Comparison of ENCODE assay signal across 7 mouse cellular contexts in the genomic region with DNA sequence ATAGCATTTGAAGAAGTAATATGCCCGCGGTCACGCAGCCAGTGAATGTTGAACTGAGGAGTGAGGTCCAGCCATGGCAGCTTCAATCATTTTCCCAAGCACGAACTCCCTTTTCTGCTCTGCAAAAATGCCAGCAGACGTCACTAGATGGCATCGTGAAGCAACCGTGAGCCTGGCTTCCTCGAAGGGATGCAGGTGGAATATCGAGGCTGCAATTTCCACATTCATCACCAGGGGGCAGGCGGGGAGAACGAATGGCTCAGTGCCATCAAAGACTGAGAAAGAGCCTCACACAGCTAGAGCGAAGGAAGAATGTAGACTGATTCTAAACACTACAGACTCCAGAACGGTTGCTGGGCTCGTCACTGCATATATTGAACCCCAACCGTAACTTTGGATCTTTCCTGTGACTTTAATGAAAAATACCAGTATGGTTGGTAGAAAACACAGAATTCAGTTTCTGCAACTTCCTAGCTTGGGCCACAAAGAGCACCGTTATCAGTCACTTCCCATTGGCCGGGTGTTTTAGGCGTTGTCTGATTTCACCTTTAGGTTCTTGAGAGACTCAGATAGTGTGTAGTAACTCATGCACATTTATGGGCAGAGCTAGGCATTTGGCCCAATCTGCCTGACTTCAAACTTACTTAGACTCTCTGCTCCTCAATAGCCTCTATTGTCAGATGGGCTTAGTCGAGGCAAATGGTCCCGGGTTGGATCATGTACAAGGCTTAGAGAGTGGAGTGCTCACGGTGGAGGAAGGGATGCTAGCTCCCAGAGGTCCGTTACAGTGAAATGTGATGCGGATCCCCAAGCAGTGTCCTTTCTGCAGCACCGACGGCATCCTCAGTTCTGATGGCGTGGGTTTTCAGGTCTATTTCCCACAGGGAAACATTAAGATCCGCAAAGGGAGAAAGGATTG. TPM values are rescaled to one million over a fixed set of nuclear protein-coding genes. Genes with fewer than 3 reads are reported as not detected.
DNase-seq lines count a peak whose midpoint lies in the region; ATAC-seq and TF ChIP-seq lines count a peak whose summit lies in the region.

No protein-coding gene starts in this region.

- ATAC-seq in granulocyte monocyte progenitor cell, adult 5-6 weeks (replicated peaks; ENCODE audit: poor library complexity, severe bottlenecking): peak; percentile 99
- ATAC-seq in intestine, postnatal 0 days: peak; percentile 77
- peak; percentile 83 for ATAC-seq in midbrain, embryonic 13.5 days

- H3K4me3 ChIP-seq in embryonic facial prominence, embryonic 10.5 days: no peak overlapping the region
- no peak overlapping the region for H3K4me3 ChIP-seq in intestine, postnatal 0 days (ENCODE audit: low read depth, low read length)
- H3K4me3 ChIP-seq in midbrain, embryonic 13.5 days (replicated peaks): no peak overlapping the region

- intact Hi-C loops in left cerebral cortex, postnatal 36 days (cut with DNase I): loop anchor here (1.0 to 2.0 kb wide), 3 partner anchors 44 to 245 kb away; no protein-coding TSS in a partner anchor

- H3K9ac ChIP-seq in intestine, postnatal 0 days (ENCODE audit: low read depth, low read length): no peak overlapping the region
- H3K9ac ChIP-seq in midbrain, embryonic 13.5 days (replicated peaks): no peak overlapping the region

- H3K36me3 ChIP-seq in embryonic facial prominence, embryonic 10.5 days (replicated peaks): no peaks in the 10 kb centered on the region
- H3K36me3 ChIP-seq in intestine, postnatal 0 days (ENCODE audit: control insufficient read depth, insufficient read depth): no peaks in the 10 kb centered on the region
- H3K36me3 ChIP-seq in midbrain, embryonic 13.5 days: no peaks in the 10 kb centered on the region

- peak; percentile 88 for DNase-seq in adrenal gland, adult 8-10 months
- DNase-seq in embryonic facial prominence, embryonic 10.5 days (ENCODE audit: low spot score): peak; percentile 94
- DNase-seq in left cerebral cortex, postnatal 36 days (ENCODE audit: low spot score in 2 of 2): peak; percentile 95 to 97
- DNase-seq in spleen, adult 12 weeks (ENCODE audit: low spot score): peak; percentile 71

- no peak overlapping the region for H3K4me2 ChIP-seq in intestine, postnatal 0 days (replicated peaks; ENCODE audit: low read depth)
- H3K4me2 ChIP-seq in midbrain, embryonic 13.5 days (replicated peaks): no peak overlapping the region

- 41% methylated on average over 27 of the region's 27 CpGs for WGBS in embryonic facial prominence, embryonic 10.5 days
- 38% methylated on average over 27 of the region's 27 CpGs for WGBS in intestine, postnatal 0 days
- 35% methylated on average over 27 of the region's 27 CpGs for WGBS in midbrain, embryonic 13.5 days

- H3K27me3 ChIP-seq in embryonic facial prominence, embryonic 10.5 days (replicated peaks; ENCODE audit: low read depth, poor library complexity, severe bottlenecking): no peaks in the 10 kb centered on the region; the same call in 1 of the 2 replicates
- H3K27me3 ChIP-seq in intestine, postnatal 0 days (replicated peaks; ENCODE audit: control insufficient read depth, insufficient read depth, low read length): no peaks in the 10 kb centered on the region
- H3K27me3 ChIP-seq in midbrain, embryonic 13.5 days: no peaks in the 10 kb centered on the region

- H3K9me3 ChIP-seq in embryonic facial prominence, embryonic 10.5 days: 0 out of 2 replicates have a peak, but pooled peaks cover 5% of the 10 kb centered on the region
- 0 out of 2 replicates have a peak, but pooled peaks cover 4% of the 10 kb centered on the region for H3K9me3 ChIP-seq in intestine, postnatal 0 days (ENCODE audit: control insufficient read depth)
- H3K9me3 ChIP-seq in midbrain, embryonic 13.5 days: 0 out of 2 replicates have a peak, but pooled peaks cover 7% of the 10 kb centered on the region

- peak; percentile 100 for TF ChIP-seq CTCF in intestine, postnatal 0 days (IDR thresholded peaks at IDR 0.05; ENCODE audit: low read depth)

- no peak overlapping the region for H3K27ac ChIP-seq in embryonic facial prominence, embryonic 10.5 days (replicated peaks)
- no peak overlapping the region for H3K27ac ChIP-seq in intestine, postnatal 0 days (ENCODE audit: low read depth, low read length)
- H3K27ac ChIP-seq in midbrain, embryonic 13.5 days: no peak overlapping the region

- H3K4me1 ChIP-seq in embryonic facial prominence, embryonic 10.5 days: no peaks in the 10 kb centered on the region
- no peaks in the 10 kb centered on the region for H3K4me1 ChIP-seq in intestine, postnatal 0 days (replicated peaks; ENCODE audit: control insufficient read depth, insufficient read depth, low read length)
- peaks cover 6% of the 10 kb centered on the region for H3K4me1 ChIP-seq in midbrain, embryonic 13.5 days (replicated peaks)

RNA-seq across cellular contexts. Expression of a gene that starts 24.4 kb away (rescaled TPM):
- total RNA-seq in adrenal gland, adult 8-10 months (2022): 10 to 100 TPM in 2 of 4 experiments, 1 to 10 TPM in 2; 7.7 to 16.5 (median 12.9) TPM
- polyA plus RNA-seq in embryonic facial prominence, embryonic 10.5 days (2016; fragmentation: Nextera tagmentation; extraction: Ambion mirVana): 16.7 and 17.5 TPM in 2 replicates
- 78.2 and 85.4 TPM in 2 replicates for total RNA-seq in granulocyte monocyte progenitor cell, adult 5-6 weeks (2014; fragmentation: Nextera tagmentation)
- 60.4 and 80.7 TPM in 2 replicates for total RNA-seq in granulocyte monocyte progenitor cell, adult 5-6 weeks (2017)
- polyA plus RNA-seq in intestine, postnatal 0 days (2015; fragmentation: Nextera tagmentation; extraction: Ambion mirVana): 22.7 and 24.1 TPM in 2 replicates
- 10 to 100 TPM; 17.1 to 17.6 TPM for total RNA-seq in left cerebral cortex, postnatal 36 days (2021)
- 63.6 and 70.7 TPM in 2 replicates for polyA plus RNA-seq in midbrain, embryonic 13.5 days (2015; fragmentation: Nextera tagmentation; extraction: Ambion mirVana)
